ENCODE assay signal across 8 mouse cellular contexts in genomic region chr1:24678205-24678917, GRCm38 (mm10). TPM values are rescaled to one million over a fixed set of nuclear protein-coding genes. Genes with fewer than 3 reads are reported as not detected.
DNase-seq lines count a peak whose midpoint lies in the region; ATAC-seq lines count a peak whose summit lies in the region.

Gene Lmbrd1 (plus strand): TSS chr1:24678630.

- ATAC-seq in intestine, embryonic 14.5 days (replicated peaks; ENCODE audit: low FRiP score, low TSS enrichment, low read depth), result peak; percentile 95

- H3K27me3 ChIP-seq in intestine, embryonic 14.5 days (replicated peaks; ENCODE audit: control insufficient read depth, insufficient read depth, low read length), result no peaks in the 10 kb centered on the region

- H3K9ac ChIP-seq in intestine, embryonic 14.5 days (ENCODE audit: low read length), result peak within 1 kb of the TSS; percentile 83

- WGBS in intestine, embryonic 14.5 days, result 1% methylated on average over 53 of the region's 54 CpGs

- intact Hi-C loops in left cerebral cortex, postnatal 14 days (cut with DNase I), result loop anchor here (5.0 to 10.0 kb wide), 2 partner anchors 91 to 214 kb away; partner anchors contain the start of gene Col19a1

- peak within 1 kb of the TSS; percentile 69 for H3K4me3 ChIP-seq in intestine, embryonic 14.5 days (ENCODE audit: low read depth, low read length)

- no peaks in the 10 kb centered on the region for H3K9me3 ChIP-seq in intestine, embryonic 14.5 days (ENCODE audit: control insufficient read depth, low read length)

- H3K36me3 ChIP-seq in intestine, embryonic 14.5 days (ENCODE audit: control insufficient read depth, insufficient read depth, low read length), result no peaks in the 10 kb centered on the region

- peaks cover 6% of the 10 kb centered on the region; the same call in 1 of the 2 replicates for H3K4me1 ChIP-seq in intestine, embryonic 14.5 days (replicated peaks; ENCODE audit: control insufficient read depth, insufficient read depth, low read length)

- H3K4me2 ChIP-seq in intestine, embryonic 14.5 days (ENCODE audit: low read length), result peak within 1 kb of the TSS; percentile 81

- DNase-seq in adrenal gland, adult 18-20 months (ENCODE audit: low spot score in 2 of 2), result peak; percentile 98 to 99
- peak; percentile 93 for DNase-seq in embryo, embryonic 11 days
- DNase-seq in gastrocnemius, postnatal 25 days, result peak; percentile 89
- peak; percentile 97 for DNase-seq in intestine, embryonic 14.5 days (ENCODE audit: low spot score)
- DNase-seq in left cerebral cortex, postnatal 14 days (ENCODE audit: low spot score in 2 of 2), result peak; percentile 97
- peak; percentile 93 for DNase-seq in mesoderm, embryonic 11.5 days (ENCODE audit: low read depth, low spot score)
- peak; percentile 92 to 93 for DNase-seq in right cerebral cortex, postnatal 36 days (ENCODE audit: low spot score in 2 of 2)
- DNase-seq in yolk sac, embryonic 10.5 days (ENCODE audit: low spot score), result peak; percentile 91

- peak within 1 kb of the TSS; percentile 76 for H3K27ac ChIP-seq in intestine, embryonic 14.5 days (ENCODE audit: low read depth)

RNA-seq across cellular contexts. Expression of gene Lmbrd1, which starts in this region (rescaled TPM):
- total RNA-seq in adrenal gland, adult 18-20 months (2021), result 10 to 100 TPM; 78.3 to 80.4 TPM
- 10 to 100 TPM; 26.3 to 31.0 TPM for total RNA-seq in gastrocnemius, postnatal 25 days (2021)
- 26.9 and 31.3 TPM in 2 replicates for polyA plus RNA-seq in intestine, embryonic 14.5 days (2014; fragmentation: Nextera tagmentation; extraction: Ambion mirVana)
- 100 to 1,000 TPM; 117 to 120 TPM for total RNA-seq in left cerebral cortex, postnatal 14 days (2021)

Comparison
In these comparisons a context has a peak if more than half of its experiments do, and no peak if none do; other contexts are left out.
1. Peak in every context shown above with its lines: DNase-seq, ATAC-seq, H3K4me3 ChIP-seq and H3K27ac ChIP-seq.